Mouse (Mus musculus) spleen, adult 2 months (tissue): ENCODE data around the gene Nfix. TPM values are rescaled to one million over a fixed set of nuclear protein-coding genes. Genes with fewer than 3 reads are reported as not detected.

Experiments used
- DNase-seq, 2 experiments: peaks; one replicate each; pipeline versions ENCODE4 v3.0.0 to v3.0.0-alpha.2; 2012 to 2021; ENCODE audit warnings: low spot score in 2 of 2, low read depth in 1 of 2
- H3K27ac ChIP-seq: fragments of 200-500 bp; 2 replicates; pipeline ENCODE4 v1.5.1; 2012; ENCODE audit warnings: low read length, inconsistent platforms; ENCODE audit not compliant: insufficient read depth
- H3K27me3 ChIP-seq: fragments of 200-500 bp; 2 replicates; pipeline ENCODE4 v1.6.1; 2012; ENCODE audit warnings: mild to moderate bottlenecking, moderate library complexity, low read length, inconsistent platforms; ENCODE audit not compliant: control insufficient read depth, insufficient read depth
- H3K36me3 ChIP-seq: fragments of 200-500 bp; 2 replicates; pipeline ENCODE4 v1.6.1; 2012; ENCODE audit warnings: mild to moderate bottlenecking, low read length, inconsistent platforms; ENCODE audit not compliant: control insufficient read depth, insufficient read depth
- H3K4me1 ChIP-seq: fragments of 200-500 bp; 2 replicates; pipeline ENCODE4 v1.6.1; 2011; ENCODE audit warnings: inconsistent platforms; ENCODE audit not compliant: control insufficient read depth, insufficient read depth, insufficient read length
- H3K4me3 ChIP-seq: fragments of 200-500 bp; 2 replicates; pipeline ENCODE4 v1.5.1; 2011; ENCODE audit warnings: mild to moderate bottlenecking, inconsistent platforms; ENCODE audit not compliant: insufficient read depth, insufficient read length; ENCODE audit errors: extremely low read depth
- CTCF ChIP-seq: fragments of 200-500 bp; IDR thresholded peaks from 2 replicates; pipeline ENCODE4 v1.5.1; 2011; ENCODE audit warnings: mild to moderate bottlenecking, inconsistent platforms; ENCODE audit not compliant: insufficient read depth, insufficient read length, insufficient replicate concordance; ENCODE audit errors: extremely low read depth
- POLR2A ChIP-seq: fragments of 200-500 bp; IDR thresholded peaks from 2 replicates; pipeline ENCODE4 v1.6.1; 2011; ENCODE audit warnings: low read depth, low read length, inconsistent platforms
- WGBS: fragments of 180-500 bp; shearing (Covaris S2); methylation state at CpG from one replicate; pipeline ENCODE4 v1.1.7; 2018; 5-methylcytosine and 5-hydroxymethylcytosine counted together
- polyA plus RNA-seq: library from polyadenylated mRNA; depleted of rRNA; stranded (reverse); fragments of >200 nt; gene quantifications from 2 replicates; pipeline ENCODE4 v1.2.3, GENCODE M21; 2012

Gene Nfix
- polyA plus RNA-seq, 1 experiment = 13.7 TPM

DNA sequence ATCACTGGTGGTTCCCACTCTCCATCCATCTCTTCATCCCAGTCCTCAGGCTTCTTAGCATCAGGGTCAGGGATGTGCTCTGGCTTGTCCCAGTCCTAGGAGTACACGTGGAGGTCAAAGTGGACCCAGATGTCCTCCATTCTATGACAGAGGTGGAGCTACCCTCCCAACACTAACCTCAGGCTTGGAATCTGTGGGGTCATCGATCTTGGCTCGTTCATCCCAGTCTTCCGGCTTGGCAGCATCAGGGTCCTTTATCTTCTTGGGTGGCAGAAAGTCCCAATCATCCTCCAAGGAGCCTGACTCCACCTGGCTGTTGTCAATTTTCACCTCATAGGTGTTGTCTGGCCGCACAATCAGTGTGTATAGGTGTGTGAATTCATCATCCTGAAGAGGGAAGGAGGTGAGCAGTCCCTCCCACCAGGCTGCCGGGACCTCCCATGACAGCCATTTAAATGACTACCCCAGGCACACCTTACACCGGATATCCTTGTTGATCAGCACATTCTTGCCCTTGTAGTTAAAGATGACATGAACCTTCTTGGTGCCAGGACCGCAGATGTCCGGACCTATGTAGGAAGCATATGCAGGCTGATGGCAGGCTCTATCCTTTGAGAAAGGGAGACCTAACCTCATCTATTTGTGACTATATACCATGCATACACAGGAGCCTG, 44.4 kb upstream of the Nfix start:
- no peak for TF ChIP-seq CTCF
- TF ChIP-seq POLR2A = no peak
- no peaks in the 10 kb centered on the region for H3K27me3 ChIP-seq
- no peak for DNase-seq
- H3K4me3 ChIP-seq = no peak overlapping the region
- peaks cover 10% of the 10 kb centered on the region; the same call in 1 of the 2 replicates for H3K4me1 ChIP-seq
- no peak overlapping the region for H3K27ac ChIP-seq
- 84% methylated on average over 9 of the region's 9 CpGs for WGBS
- H3K36me3 ChIP-seq = peaks cover 26% of the 10 kb centered on the region

DNA sequence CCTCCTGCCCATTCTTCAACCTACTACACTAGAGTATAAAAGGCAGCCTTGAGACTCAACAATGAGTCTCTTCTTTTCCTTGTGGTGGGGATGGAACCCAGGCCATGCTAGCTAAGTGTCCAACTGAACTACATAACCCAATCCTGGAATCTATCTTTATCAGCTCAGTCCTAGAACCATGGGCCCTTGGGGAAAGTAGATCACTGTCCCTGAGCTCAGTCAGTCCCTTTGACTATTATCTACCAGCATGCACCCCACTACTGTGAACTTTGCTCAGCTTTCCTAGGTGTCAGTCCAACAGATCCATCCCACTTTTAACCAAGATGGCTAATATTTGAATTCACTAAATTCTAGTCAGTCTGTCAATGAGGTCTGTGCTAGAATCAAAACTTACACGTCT, 41.4 kb upstream of the Nfix start:
- 83% methylated on average over 1 of the region's 1 CpGs for WGBS
- Histone ChIP-seq H3K4me1 (peaks cover 4% of the 10 kb centered on the region; the same call in 1 of the 2 replicates), H3K4me3 (no peak overlapping the region), H3K36me3 (peaks cover 47% of the 10 kb centered on the region), H3K27me3 (no peaks in the 10 kb centered on the region), H3K27ac (no peak overlapping the region)
- TF ChIP-seq POLR2A = no peak
- no peak for TF ChIP-seq CTCF
- no peak for DNase-seq

DNA sequence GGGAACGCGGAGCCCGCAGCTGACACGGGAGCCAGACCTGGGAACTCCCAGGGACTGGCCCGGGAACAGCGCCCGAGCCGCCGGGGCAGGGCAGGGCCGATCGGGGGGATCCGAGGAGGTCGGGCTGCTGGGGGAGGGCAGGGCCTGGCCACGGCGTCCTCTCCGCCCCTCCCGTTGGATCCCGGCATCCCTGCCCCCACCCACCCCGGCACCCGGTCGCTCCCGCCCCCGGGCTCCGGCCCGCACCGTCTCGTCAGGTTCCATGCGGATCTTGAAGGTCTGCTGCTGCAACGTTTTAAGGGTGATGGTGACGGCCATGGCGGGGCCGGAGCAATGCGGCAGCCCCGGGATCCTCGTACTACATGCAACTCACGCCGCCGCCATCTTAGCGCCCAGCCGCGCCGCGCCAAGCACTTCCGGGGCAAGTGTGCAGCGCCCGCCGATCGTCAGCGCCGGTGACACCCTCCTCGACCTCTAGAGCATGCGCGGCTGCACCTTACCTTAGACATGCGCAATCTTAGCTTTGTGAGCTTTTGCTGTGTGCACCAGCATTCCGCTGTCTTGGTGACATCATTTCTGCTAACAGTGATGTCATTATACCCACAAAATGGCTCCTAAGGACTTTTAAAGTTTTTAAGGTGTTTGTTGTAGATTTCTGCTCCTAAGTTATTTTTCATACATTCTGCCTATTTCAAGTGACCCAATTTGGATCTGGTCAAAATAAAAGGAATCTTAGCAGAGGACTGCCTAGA, 40.3 kb upstream of the Nfix start, which contains the start of gene Rad23a:
Rad23a (minus strand) TSS at position 418 of the 752 bp plus-strand sequence.
- WGBS = under 1% methylated on average over 54 of the region's 55 CpGs
- peak; percentile 88 to 94 for DNase-seq
- H3K4me1 ChIP-seq = no peaks in the 10 kb centered on the region
- TF ChIP-seq POLR2A (peak; percentile 75), CTCF (no peak)
- peak within 1 kb of the TSS; percentile 63; the same call in 1 of the 2 replicates for H3K27ac ChIP-seq
- peaks cover 54% of the 10 kb centered on the region for H3K36me3 ChIP-seq
- peak within 1 kb of the TSS; percentile 80 for H3K4me3 ChIP-seq
- no peaks in the 10 kb centered on the region for H3K27me3 ChIP-seq

GRCm38 (mm10) chr8:84839875-84840247, 39.7 kb upstream of the Nfix start:
- H3K4me1 ChIP-seq = no peaks in the 10 kb centered on the region
- peaks cover 58% of the 10 kb centered on the region for H3K36me3 ChIP-seq
- TF ChIP-seq POLR2A (no peak), CTCF (no peak)
- peak overlapping the region; percentile 7; the same call in 1 of the 2 replicates for H3K27ac ChIP-seq
- peak overlapping the region; percentile 80 for H3K4me3 ChIP-seq
- WGBS = 2% methylated on average over 7 of the region's 7 CpGs
- H3K27me3 ChIP-seq = no peaks in the 10 kb centered on the region
- DNase-seq = no peak

DNA sequence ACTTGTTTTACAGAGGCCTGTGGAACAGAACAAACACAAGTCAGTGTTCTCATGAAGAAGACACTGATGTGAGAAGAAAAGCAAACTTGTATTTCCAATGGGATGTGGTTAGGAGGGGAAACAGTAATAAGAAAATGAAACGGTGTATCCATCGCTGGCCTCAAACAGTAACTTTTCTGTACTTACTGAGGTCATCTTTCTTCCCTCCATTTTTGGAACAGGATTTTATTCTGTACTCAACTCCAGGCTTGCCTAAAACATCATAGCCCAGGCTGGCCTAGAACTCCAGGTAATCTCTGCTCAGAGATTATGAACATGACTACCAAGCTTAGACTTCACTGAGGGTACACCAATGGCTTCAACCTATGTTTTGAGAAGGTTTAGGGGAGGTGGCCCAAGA, 39.3 kb upstream of the Nfix start:
- Histone ChIP-seq H3K27me3 (no peaks in the 10 kb centered on the region), H3K4me1 (no peaks in the 10 kb centered on the region), H3K4me3 (no peak overlapping the region), H3K27ac (no peak overlapping the region), H3K36me3 (peaks cover 58% of the 10 kb centered on the region)
- TF ChIP-seq CTCF (no peak), POLR2A (no peak)
- no peak for DNase-seq
- WGBS = 80% methylated on average over 2 of the region's 2 CpGs

DNA sequence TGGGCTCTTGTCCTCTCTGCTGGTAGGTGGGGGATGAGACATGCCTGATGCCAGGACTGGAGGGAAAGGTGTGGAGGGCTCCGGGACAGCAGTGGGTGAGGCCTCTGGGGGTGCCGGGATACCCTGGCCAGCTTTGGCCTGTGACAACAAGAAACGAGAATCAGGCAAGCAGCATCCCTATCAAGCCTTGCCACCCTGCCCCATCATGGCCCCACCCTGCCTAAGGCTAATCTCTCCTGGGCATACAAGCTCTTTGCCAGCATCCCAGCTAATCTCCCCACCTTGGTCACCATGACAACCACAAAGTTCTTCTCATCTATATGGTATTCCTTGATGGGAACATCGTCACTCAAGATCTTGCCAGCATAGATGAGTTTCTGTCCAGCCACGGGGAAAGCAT, 38.4 kb upstream of the Nfix start:
- Histone ChIP-seq H3K27ac (peak overlapping the region; percentile 17; the same call in 1 of the 2 replicates), H3K4me1 (no peaks in the 10 kb centered on the region; the same call in 1 of the 2 replicates), H3K4me3 (no peak overlapping the region), H3K36me3 (peaks cover 57% of the 10 kb centered on the region), H3K27me3 (no peaks in the 10 kb centered on the region)
- no peak for DNase-seq
- 77% methylated on average over 5 of the region's 5 CpGs for WGBS
- TF ChIP-seq CTCF (no peak), POLR2A (no peak)
